Mouse (Mus musculus): ENCODE data around the gene Gcc2. TPM values are rescaled to one million over a fixed set of nuclear protein-coding genes. Genes with fewer than 3 reads are reported as not detected.

Gene Gcc2
- 3.7 and 4.6 TPM in 2 replicates for polyA plus RNA-seq (2012; rRNA removed)

DNA sequence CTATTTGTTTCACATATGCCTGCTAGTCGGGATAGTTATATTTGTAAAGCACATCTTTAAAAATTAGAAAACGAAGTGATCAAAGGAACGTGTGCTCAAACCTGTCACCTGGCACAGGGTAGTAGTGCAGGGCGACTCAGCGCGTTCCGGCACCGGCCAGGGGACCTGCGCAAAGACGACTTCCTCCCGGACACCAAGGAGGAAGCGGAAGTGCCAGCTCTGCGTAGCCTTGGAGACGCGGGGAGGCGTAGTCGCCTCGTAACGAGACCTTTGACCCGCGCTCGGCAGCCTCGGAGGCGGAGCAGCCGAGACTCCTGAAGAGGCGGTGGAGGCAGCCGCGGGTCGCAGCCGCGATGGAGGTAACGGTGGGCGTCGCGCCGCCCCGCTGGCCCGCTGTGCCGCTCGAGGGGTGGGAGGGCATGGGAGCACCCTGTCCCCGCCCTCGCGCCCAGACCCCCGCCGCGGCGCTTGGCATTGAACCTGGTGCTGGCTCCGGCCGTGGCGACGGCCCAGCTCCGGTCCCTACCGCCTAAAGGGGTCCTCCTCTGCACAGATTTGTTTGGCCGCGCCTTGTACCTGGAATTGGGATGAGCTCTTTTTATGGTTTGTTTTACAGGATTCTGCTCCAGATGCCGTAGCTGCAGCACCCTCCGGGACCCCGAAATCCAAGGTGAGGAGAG, at the start of gene Gcc2:
Gene Gcc2, plus strand, starts transcription at position 285 of the 680 bp plus-strand sequence.
- Histone ChIP-seq H3K27ac (ENCODE audit: insufficient read depth, low read length) (peak within 1 kb of the TSS; percentile 18; the same call in 1 of the 2 replicates), H3K27me3 (ENCODE audit: control insufficient read depth, insufficient read depth, low read length) (no peaks in the 10 kb centered on the region), H3K36me3 (ENCODE audit: control insufficient read depth, insufficient read depth, low read length) (peaks cover 5% of the 10 kb centered on the region), H3K4me1 (ENCODE audit: control insufficient read depth, insufficient read depth, insufficient read length) (peaks cover 3% of the 10 kb centered on the region), H3K4me3 (ENCODE audit: extremely low read depth, insufficient read depth, insufficient read length) (peak within 1 kb of the TSS; percentile 78)
- peak; percentile 87 to 92 for DNase-seq (ENCODE audit: low read depth in 1 of 2, low spot score in 2 of 2)
- no peak for TF ChIP-seq CTCF (IDR thresholded peaks at IDR 0.05; ENCODE audit: extremely low read depth, insufficient read depth, insufficient read length, insufficient replicate concordance)
- peak; percentile 89 for TF ChIP-seq POLR2A (IDR thresholded peaks at IDR 0.05; ENCODE audit: low read depth, low read length)
- WGBS, result under 1% methylated on average over 58 of the region's 58 CpGs

DNA sequence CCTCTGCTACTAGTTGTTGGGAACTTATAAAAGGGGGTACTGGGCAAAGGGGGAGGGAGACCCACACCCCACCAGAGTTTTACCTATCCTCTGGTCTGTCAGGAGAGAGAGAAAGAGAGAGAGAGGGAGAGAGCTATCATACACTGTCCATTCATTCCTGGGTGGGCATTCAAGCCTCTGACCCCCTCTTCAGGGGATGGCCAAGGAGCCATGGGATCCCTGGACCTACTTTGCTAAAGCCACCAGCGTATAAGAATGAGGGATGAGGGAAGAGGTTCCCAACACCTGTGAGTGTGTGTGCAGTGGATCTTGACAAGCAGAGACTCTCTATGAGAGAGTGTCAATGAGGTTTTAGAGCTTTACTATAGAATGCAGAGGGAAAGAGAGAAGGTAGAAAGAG, 49.3 kb upstream of the Gcc2 start:
- Histone ChIP-seq H3K4me1 (ENCODE audit: control insufficient read depth, insufficient read depth, insufficient read length) (no peaks in the 10 kb centered on the region), H3K27me3 (ENCODE audit: control insufficient read depth, insufficient read depth, low read length) (no peaks in the 10 kb centered on the region), H3K36me3 (ENCODE audit: control insufficient read depth, insufficient read depth, low read length) (no peaks in the 10 kb centered on the region), H3K4me3 (ENCODE audit: extremely low read depth, insufficient read depth, insufficient read length) (no peak overlapping the region), H3K27ac (ENCODE audit: insufficient read depth, low read length) (no peak overlapping the region)
- 46% methylated on average over 1 of the region's 1 CpGs for WGBS
- TF ChIP-seq POLR2A (IDR thresholded peaks at IDR 0.05; ENCODE audit: low read depth, low read length) (no peak), CTCF (IDR thresholded peaks at IDR 0.05; ENCODE audit: extremely low read depth, insufficient read depth, insufficient read length, insufficient replicate concordance) (no peak)
- DNase-seq (ENCODE audit: low read depth in 1 of 2, low spot score in 2 of 2), result no peak

DNA sequence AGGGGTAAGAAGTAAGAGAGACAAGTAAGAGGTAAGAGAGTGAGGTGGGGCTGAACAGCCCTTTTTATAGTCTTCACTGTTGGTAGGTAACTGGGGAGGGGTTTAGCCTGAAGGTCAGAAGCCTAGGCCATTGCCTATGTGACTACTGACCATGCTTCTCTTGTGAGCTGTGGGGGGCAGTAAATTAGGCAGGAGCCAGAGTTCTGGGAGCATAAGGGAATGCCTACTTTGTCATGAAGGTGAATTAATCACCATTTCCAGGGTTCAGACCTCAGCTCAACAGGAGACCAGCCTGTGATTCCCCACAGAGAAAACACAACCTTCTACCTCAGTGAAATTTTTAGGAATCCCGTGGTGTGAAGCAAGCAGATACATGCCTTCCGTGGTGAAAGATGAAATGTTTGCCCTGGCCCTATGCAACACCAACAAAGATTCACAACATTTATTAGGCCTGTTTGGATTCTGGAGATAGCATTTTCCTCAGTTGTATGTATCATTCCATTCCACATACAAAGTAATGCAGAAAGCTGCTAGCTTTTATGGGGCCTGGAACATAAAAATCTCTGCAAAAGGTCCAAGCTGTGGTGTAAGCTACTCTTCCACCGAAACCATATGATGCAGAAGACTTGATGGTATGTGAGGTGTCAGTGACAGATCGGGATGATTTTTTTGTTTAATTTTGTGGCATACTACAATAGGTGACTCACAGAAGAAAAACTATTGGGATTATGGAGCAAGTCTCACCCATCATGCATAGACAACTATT, 48.5 kb upstream of the Gcc2 start:
- no peak overlapping the region for H3K4me3 ChIP-seq (ENCODE audit: extremely low read depth, insufficient read depth, insufficient read length)
- H3K36me3 ChIP-seq (ENCODE audit: control insufficient read depth, insufficient read depth, low read length), result no peaks in the 10 kb centered on the region
- no peak for TF ChIP-seq POLR2A (IDR thresholded peaks at IDR 0.05; ENCODE audit: low read depth, low read length)
- no peak for TF ChIP-seq CTCF (IDR thresholded peaks at IDR 0.05; ENCODE audit: extremely low read depth, insufficient read depth, insufficient read length, insufficient replicate concordance)
- no peak for DNase-seq (ENCODE audit: low read depth in 1 of 2, low spot score in 2 of 2)
- no peak overlapping the region for H3K27ac ChIP-seq (ENCODE audit: insufficient read depth, low read length)
- no peaks in the 10 kb centered on the region for H3K4me1 ChIP-seq (ENCODE audit: control insufficient read depth, insufficient read depth, insufficient read length)
- WGBS, result 83% methylated on average over 4 of the region's 4 CpGs
- H3K27me3 ChIP-seq (ENCODE audit: control insufficient read depth, insufficient read depth, low read length), result no peaks in the 10 kb centered on the region

DNA sequence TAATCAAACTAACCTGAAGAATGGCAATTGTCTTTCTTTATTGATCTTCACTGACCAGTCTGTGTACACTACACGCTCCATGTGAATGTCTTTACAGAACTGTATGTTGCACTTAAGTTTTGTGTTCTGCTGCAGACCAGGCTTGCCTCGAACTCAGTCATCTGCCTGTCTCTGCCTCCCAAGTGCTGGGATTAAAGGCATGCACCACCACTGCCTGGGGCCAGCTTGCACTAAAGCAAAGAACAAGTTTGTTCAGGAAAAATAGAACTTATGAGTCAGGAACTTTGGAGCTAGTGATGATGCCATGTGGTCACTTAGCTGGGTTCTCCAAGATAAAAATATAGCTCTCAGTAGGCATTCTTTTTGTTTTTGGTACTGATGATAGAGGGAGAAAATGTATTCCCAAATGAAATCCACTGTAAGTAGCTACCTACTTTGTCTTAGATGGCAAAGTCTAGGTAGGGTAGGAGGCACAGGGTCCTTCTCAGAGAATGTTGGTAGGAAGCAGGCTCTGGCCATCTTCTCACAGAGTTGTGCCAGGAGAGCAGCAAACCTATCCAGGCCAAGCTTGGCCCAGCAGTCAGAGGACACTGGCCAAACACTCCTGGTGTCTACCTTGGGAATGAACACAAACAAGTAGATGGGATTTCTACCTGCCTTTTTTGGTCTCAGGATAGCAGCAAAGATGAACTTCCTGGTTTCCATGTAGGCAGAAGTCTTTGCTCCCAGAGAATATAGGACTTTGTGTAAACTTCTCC, 45.4 kb upstream of the Gcc2 start:
- DNase-seq (ENCODE audit: low read depth in 1 of 2, low spot score in 2 of 2), result no peak
- H3K27ac ChIP-seq (ENCODE audit: insufficient read depth, low read length), result no peak overlapping the region
- H3K4me3 ChIP-seq (ENCODE audit: extremely low read depth, insufficient read depth, insufficient read length), result no peak overlapping the region
- H3K4me1 ChIP-seq (ENCODE audit: control insufficient read depth, insufficient read depth, insufficient read length), result no peaks in the 10 kb centered on the region
- no peaks in the 10 kb centered on the region for H3K36me3 ChIP-seq (ENCODE audit: control insufficient read depth, insufficient read depth, low read length)
- WGBS, result 71% methylated on average over 2 of the region's 2 CpGs
- TF ChIP-seq CTCF (IDR thresholded peaks at IDR 0.05; ENCODE audit: extremely low read depth, insufficient read depth, insufficient read length, insufficient replicate concordance) (no peak), POLR2A (IDR thresholded peaks at IDR 0.05; ENCODE audit: low read depth, low read length) (no peak)
- H3K27me3 ChIP-seq (ENCODE audit: control insufficient read depth, insufficient read depth, low read length), result no peaks in the 10 kb centered on the region

DNA sequence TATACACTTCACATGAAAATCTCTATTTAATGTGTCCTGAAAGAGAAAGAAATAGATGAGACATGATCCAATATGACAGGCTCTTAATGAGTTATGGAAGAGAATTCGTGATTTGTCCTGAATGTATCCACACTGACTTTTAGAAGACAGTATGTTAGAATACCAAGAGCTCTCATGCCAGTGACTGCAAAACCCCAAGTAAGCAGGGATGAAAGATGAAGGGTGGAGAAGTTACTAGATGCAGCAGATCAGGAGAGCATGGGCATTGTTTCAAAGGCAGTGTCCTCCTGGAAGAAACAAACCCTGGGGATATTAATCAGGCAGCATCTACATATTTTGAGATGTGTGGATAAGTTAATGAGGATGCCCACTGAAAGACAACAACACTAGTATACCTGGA, 44.8 kb upstream of the Gcc2 start:
- no peaks in the 10 kb centered on the region for H3K4me1 ChIP-seq (ENCODE audit: control insufficient read depth, insufficient read depth, insufficient read length)
- WGBS, result 67% methylated on average over 1 of the region's 1 CpGs
- DNase-seq (ENCODE audit: low read depth in 1 of 2, low spot score in 2 of 2), result no peak

DNA sequence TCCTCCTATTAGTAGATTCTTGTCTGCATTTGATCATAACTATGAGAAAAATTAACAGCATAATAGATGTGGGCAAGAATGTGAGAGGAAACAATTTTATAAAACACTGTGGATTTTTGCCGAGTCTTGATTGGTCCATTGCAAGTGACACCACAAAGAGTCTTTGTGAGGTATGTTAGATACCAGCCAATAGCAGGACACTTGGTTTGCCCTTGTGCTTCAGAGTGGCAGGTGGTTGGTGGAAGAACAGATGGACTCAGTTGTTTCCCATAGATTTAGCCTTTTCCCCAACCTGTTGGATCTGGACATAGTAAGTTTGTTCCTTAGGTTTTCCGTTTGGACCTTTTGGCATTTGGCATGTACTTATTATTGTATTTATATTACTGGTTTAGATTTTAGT, 44.1 kb upstream of the Gcc2 start:
- no peaks in the 10 kb centered on the region for H3K36me3 ChIP-seq (ENCODE audit: control insufficient read depth, insufficient read depth, low read length)
- no peak for DNase-seq (ENCODE audit: low read depth in 1 of 2, low spot score in 2 of 2)
- H3K27me3 ChIP-seq (ENCODE audit: control insufficient read depth, insufficient read depth, low read length), result no peaks in the 10 kb centered on the region; the same call in 1 of the 2 replicates
- no peak overlapping the region for H3K4me3 ChIP-seq (ENCODE audit: extremely low read depth, insufficient read depth, insufficient read length)
- H3K27ac ChIP-seq (ENCODE audit: insufficient read depth, low read length), result no peak overlapping the region
- TF ChIP-seq CTCF (IDR thresholded peaks at IDR 0.05; ENCODE audit: extremely low read depth, insufficient read depth, insufficient read length, insufficient replicate concordance) (no peak), POLR2A (IDR thresholded peaks at IDR 0.05; ENCODE audit: low read depth, low read length) (no peak)
- no peaks in the 10 kb centered on the region for H3K4me1 ChIP-seq (ENCODE audit: control insufficient read depth, insufficient read depth, insufficient read length)
- WGBS, result 93% methylated on average over 2 of the region's 2 CpGs

More for the DNA sequence above, 44.8 kb upstream of the Gcc2 start:
- no peak overlapping the region for H3K4me3 ChIP-seq (ENCODE audit: extremely low read depth, insufficient read depth, insufficient read length)
- H3K36me3 ChIP-seq (ENCODE audit: control insufficient read depth, insufficient read depth, low read length), result no peaks in the 10 kb centered on the region
- no peaks in the 10 kb centered on the region; the same call in 1 of the 2 replicates for H3K27me3 ChIP-seq (ENCODE audit: control insufficient read depth, insufficient read depth, low read length)
- TF ChIP-seq CTCF (IDR thresholded peaks at IDR 0.05; ENCODE audit: extremely low read depth, insufficient read depth, insufficient read length, insufficient replicate concordance), result no peak
- TF ChIP-seq POLR2A (IDR thresholded peaks at IDR 0.05; ENCODE audit: low read depth, low read length), result no peak
- no peak overlapping the region for H3K27ac ChIP-seq (ENCODE audit: insufficient read depth, low read length)
